Mouse (Mus musculus): Measurements from ENCODE around the gene Nppa. TPM values are rescaled to one million over a fixed set of nuclear protein-coding genes. Genes with fewer than 3 reads are reported as not detected.
"Not testable (repeated sequence)": the region's sequence is repeated elsewhere in the genome, so short reads cannot be mapped to it uniquely, and the experiment has no call there.

Gene Nppa
- polyA plus RNA-seq, 1 experiment, result not detected

GRCm38 (mm10) chr4:148039254-148040028, 38.9 kb downstream of the Nppa start:
- Histone ChIP-seq H3K4me2 (ENCODE audit: low read depth) (peak overlapping the region; percentile 94), H3K4me3 (peak overlapping the region; percentile 88), H3K27me3 (ENCODE audit: control insufficient read depth, insufficient read depth, insufficient read length) (no peaks in the 10 kb centered on the region), H3K79me2 (ENCODE audit: control insufficient read depth, insufficient read depth) (peaks cover 47% of the 10 kb centered on the region), H3K36me3 (ENCODE audit: control insufficient read depth, insufficient read depth) (peaks cover 15% of the 10 kb centered on the region), H3ac (ENCODE audit: control insufficient read depth, insufficient read length) (peak overlapping the region; percentile 71)
- no peak for TF ChIP-seq SRF (IDR thresholded peaks at IDR 0.05; ENCODE audit: control insufficient read depth, insufficient read length, low read depth)
- peak; percentile 34 for TF ChIP-seq POLR2A (IDR thresholded peaks at IDR 0.05; ENCODE audit: insufficient read length, low read depth)

GRCm38 (mm10) chr4:148040029-148040830, 39.7 kb downstream of the Nppa start:
- H3K36me3 ChIP-seq (ENCODE audit: control insufficient read depth, insufficient read depth), result peaks cover 19% of the 10 kb centered on the region
- peak overlapping the region; percentile 94 for H3K4me2 ChIP-seq (ENCODE audit: low read depth)
- H3K79me2 ChIP-seq (ENCODE audit: control insufficient read depth, insufficient read depth), result peaks cover 47% of the 10 kb centered on the region
- TF ChIP-seq POLR2A (IDR thresholded peaks at IDR 0.05; ENCODE audit: insufficient read length, low read depth) (no peak), POLR2AphosphoS2 (IDR thresholded peaks at IDR 0.05; ENCODE audit: insufficient read length, low read depth) (peak; percentile 1)
- H3ac ChIP-seq (ENCODE audit: control insufficient read depth, insufficient read length), result peak overlapping the region; percentile 71
- no peaks in the 10 kb centered on the region for H3K27me3 ChIP-seq (ENCODE audit: control insufficient read depth, insufficient read depth, insufficient read length)
- peak overlapping the region; percentile 88 for H3K4me3 ChIP-seq

GRCm38 (mm10) chr4:148040933-148041610, 40.5 kb downstream of the Nppa start:
- Histone ChIP-seq H3K79me2 (ENCODE audit: control insufficient read depth, insufficient read depth) (peaks cover 45% of the 10 kb centered on the region), H3K36me3 (ENCODE audit: control insufficient read depth, insufficient read depth) (peaks cover 22% of the 10 kb centered on the region), H3K27me3 (ENCODE audit: control insufficient read depth, insufficient read depth, insufficient read length) (no peaks in the 10 kb centered on the region), H3K4me2 (ENCODE audit: low read depth) (peak overlapping the region; percentile 94), H3K4me3 (peak overlapping the region; percentile 88), H3ac (ENCODE audit: control insufficient read depth, insufficient read length) (peak overlapping the region; percentile 71)
- TF ChIP-seq TCF12 (IDR thresholded peaks at IDR 0.05; ENCODE audit: insufficient read depth, poor library complexity, severe bottlenecking) (no peak), POLR2AphosphoS2 (IDR thresholded peaks at IDR 0.05; ENCODE audit: insufficient read length, low read depth) (peak; percentile 6), MYOD1 (IDR thresholded peaks at IDR 0.05; ENCODE audit: control insufficient read depth in 1 of 3, insufficient read length in 2 of 3, low read depth in 2 of 3) (no peak)

- Histone ChIP-seq H3K4me3 (peak overlapping the region; percentile 88), H3K79me2 (ENCODE audit: control insufficient read depth, insufficient read depth) (peaks cover 43% of the 10 kb centered on the region), H3ac (ENCODE audit: control insufficient read depth, insufficient read length) (no peak overlapping the region), H3K27me3 (ENCODE audit: control insufficient read depth, insufficient read depth, insufficient read length) (no peaks in the 10 kb centered on the region), H3K4me2 (ENCODE audit: low read depth) (peak overlapping the region; percentile 94), H3K36me3 (ENCODE audit: control insufficient read depth, insufficient read depth) (peaks cover 22% of the 10 kb centered on the region)
- no peak for TF ChIP-seq MAX (IDR thresholded peaks at IDR 0.05; ENCODE audit: low read depth)
- TF ChIP-seq SRF (IDR thresholded peaks at IDR 0.05; ENCODE audit: control insufficient read depth, insufficient read length, low read depth), result no peak
- peak in 1 of 3 experiments; percentile 3 for TF ChIP-seq MYOD1 (IDR thresholded peaks at IDR 0.05; ENCODE audit: control insufficient read depth in 1 of 3, insufficient read length in 2 of 3, low read depth in 2 of 3)
- no peak for TF ChIP-seq USF1 (IDR thresholded peaks at IDR 0.05; ENCODE audit: low read depth)
- TF ChIP-seq POLR2A (IDR thresholded peaks at IDR 0.05; ENCODE audit: insufficient read length, low read depth), result no peak
- no peak for TF ChIP-seq MYOG (IDR thresholded peaks at IDR 0.05; ENCODE audit: control insufficient read depth in 1 of 3, insufficient read depth in 1 of 3, insufficient read length in 2 of 3, low read depth in 2 of 3)
- no peak for TF ChIP-seq TCF12 (IDR thresholded peaks at IDR 0.05; ENCODE audit: insufficient read depth, poor library complexity, severe bottlenecking)
- TF ChIP-seq POLR2AphosphoS2 (IDR thresholded peaks at IDR 0.05; ENCODE audit: insufficient read length, low read depth), result no peak
- no peak for TF ChIP-seq REST (IDR thresholded peaks at IDR 0.05; ENCODE audit: insufficient read depth, insufficient read length)
These were observed 41.2 kb downstream of the Nppa start for GRCm38 (mm10) chr4:148041611-148042191.

- H3K4me2 ChIP-seq (ENCODE audit: low read depth); H3K4me3 ChIP-seq; H3ac ChIP-seq (ENCODE audit: control insufficient read depth, insufficient read length); H3K27me3 ChIP-seq (ENCODE audit: control insufficient read depth, insufficient read depth, insufficient read length): not testable (repeated sequence)
- H3K36me3 ChIP-seq (ENCODE audit: control insufficient read depth, insufficient read depth), result peaks cover 34% of the 10 kb centered on the region
- H3K79me2 ChIP-seq (ENCODE audit: control insufficient read depth, insufficient read depth), result peaks cover 32% of the 10 kb centered on the region
These were observed 42.8 kb downstream of the Nppa start for GRCm38 (mm10) chr4:148043327-148043726.

- TF ChIP-seq E2F4 (IDR thresholded peaks at IDR 0.05; ENCODE audit: insufficient read depth), result no peak
- TF ChIP-seq MAX (IDR thresholded peaks at IDR 0.05; ENCODE audit: low read depth), result no peak
- TF ChIP-seq POLR2AphosphoS2 (IDR thresholded peaks at IDR 0.05; ENCODE audit: insufficient read length, low read depth), result no peak
- no peak for TF ChIP-seq MYOG (IDR thresholded peaks at IDR 0.05; ENCODE audit: control insufficient read depth in 1 of 3, insufficient read depth in 1 of 3, insufficient read length in 2 of 3, low read depth in 2 of 3)
- TF ChIP-seq TCF3 (IDR thresholded peaks at IDR 0.05; ENCODE audit: insufficient read length, low read depth), result no peak
- no peak for TF ChIP-seq TCF12 (IDR thresholded peaks at IDR 0.05; ENCODE audit: insufficient read depth, poor library complexity, severe bottlenecking)
- TF ChIP-seq CEBPB (IDR thresholded peaks at IDR 0.05; ENCODE audit: insufficient read depth, poor library complexity, severe bottlenecking), result no peak
- no peak for TF ChIP-seq SRF (IDR thresholded peaks at IDR 0.05; ENCODE audit: control insufficient read depth, insufficient read length, low read depth)
- no peak for TF ChIP-seq REST (IDR thresholded peaks at IDR 0.05; ENCODE audit: insufficient read depth, insufficient read length)
- TF ChIP-seq USF1 (IDR thresholded peaks at IDR 0.05; ENCODE audit: low read depth), result no peak
- no peak for TF ChIP-seq POLR2A (IDR thresholded peaks at IDR 0.05; ENCODE audit: insufficient read length, low read depth)
- TF ChIP-seq MYOD1 (IDR thresholded peaks at IDR 0.05; ENCODE audit: control insufficient read depth in 1 of 3, insufficient read length in 2 of 3, low read depth in 2 of 3), result no peak
- Histone ChIP-seq H3K4me3 (no peak overlapping the region), H3ac (ENCODE audit: control insufficient read depth, insufficient read length) (no peak overlapping the region), H3K79me2 (ENCODE audit: control insufficient read depth, insufficient read depth) (peaks cover 31% of the 10 kb centered on the region), H3K27me3 (ENCODE audit: control insufficient read depth, insufficient read depth, insufficient read length) (no peaks in the 10 kb centered on the region), H3K4me2 (ENCODE audit: low read depth) (no peak overlapping the region), H3K36me3 (ENCODE audit: control insufficient read depth, insufficient read depth) (peaks cover 37% of the 10 kb centered on the region)
These were observed 43.6 kb downstream of the Nppa start for GRCm38 (mm10) chr4:148044113-148044512.
